Mouse (Mus musculus): ENCODE results near the gene Ndufaf8. TPM values are rescaled to one million over a fixed set of nuclear protein-coding genes. Genes with fewer than 3 reads are reported as not detected.

The Ndufaf8 gene
- polyA plus RNA-seq, 1 experiment: 47.0 TPM

- TF ChIP-seq POLR2A (IDR thresholded peaks at IDR 0.05; ENCODE audit: control insufficient read depth, low read depth, low read length) (no peak), CTCF (IDR thresholded peaks at IDR 0.05; ENCODE audit: control insufficient read depth, insufficient read depth, insufficient replicate concordance, low read depth, low read length) (no peak)
- Histone ChIP-seq H3K27me3 (ENCODE audit: control insufficient read depth, insufficient read depth, low read length) (no peaks in the 10 kb centered on the region), H3K27ac (ENCODE audit: control insufficient read depth, insufficient read depth, low read depth, low read length) (no peak overlapping the region), H3K4me3 (ENCODE audit: control insufficient read depth, low read depth, low read length) (no peak overlapping the region), H3K36me3 (ENCODE audit: control insufficient read depth, insufficient read depth, low read length) (peaks cover 2% of the 10 kb centered on the region; the same call in 1 of the 2 replicates), H3K4me1 (ENCODE audit: control insufficient read depth, insufficient read depth, low read length) (no peaks in the 10 kb centered on the region)
Measured at GRCm38 (mm10) chr11:120119936-120120541, 21.3 kb downstream of the Ndufaf8 start.

- no peaks in the 10 kb centered on the region for H3K27me3 ChIP-seq (ENCODE audit: control insufficient read depth, insufficient read depth, low read length)
- TF ChIP-seq CTCF (IDR thresholded peaks at IDR 0.05; ENCODE audit: control insufficient read depth, insufficient read depth, insufficient replicate concordance, low read depth, low read length) (peak; percentile 43; the same call in 1 of the 2 replicates), POLR2A (IDR thresholded peaks at IDR 0.05; ENCODE audit: control insufficient read depth, low read depth, low read length) (no peak)
- H3K27ac ChIP-seq (ENCODE audit: control insufficient read depth, insufficient read depth, low read depth, low read length): no peak overlapping the region
- no peaks in the 10 kb centered on the region for H3K4me1 ChIP-seq (ENCODE audit: control insufficient read depth, insufficient read depth, low read length)
- H3K36me3 ChIP-seq (ENCODE audit: control insufficient read depth, insufficient read depth, low read length): peaks cover 2% of the 10 kb centered on the region; the same call in 1 of the 2 replicates
- H3K4me3 ChIP-seq (ENCODE audit: control insufficient read depth, low read depth, low read length): no peak overlapping the region
Measured at GRCm38 (mm10) chr11:120120642-120121420, 22.1 kb downstream of the Ndufaf8 start.

GRCm38 (mm10) chr11:120122126-120122525 lies 23.4 kb downstream of the Ndufaf8 start:
- H3K36me3 ChIP-seq (ENCODE audit: control insufficient read depth, insufficient read depth, low read length): peaks cover 2% of the 10 kb centered on the region; the same call in 1 of the 2 replicates

GRCm38 (mm10) chr11:120126845-120127244 lies 28.1 kb downstream of the Ndufaf8 start:
- H3K4me1 ChIP-seq (ENCODE audit: control insufficient read depth, insufficient read depth, low read length): no peaks in the 10 kb centered on the region
- TF ChIP-seq POLR2A (IDR thresholded peaks at IDR 0.05; ENCODE audit: control insufficient read depth, low read depth, low read length) (no peak), CTCF (IDR thresholded peaks at IDR 0.05; ENCODE audit: control insufficient read depth, insufficient read depth, insufficient replicate concordance, low read depth, low read length) (no peak)
- H3K36me3 ChIP-seq (ENCODE audit: control insufficient read depth, insufficient read depth, low read length): peaks cover 5% of the 10 kb centered on the region; the same call in 1 of the 2 replicates
- no peaks in the 10 kb centered on the region for H3K27me3 ChIP-seq (ENCODE audit: control insufficient read depth, insufficient read depth, low read length)
- no peak overlapping the region for H3K4me3 ChIP-seq (ENCODE audit: control insufficient read depth, low read depth, low read length)
- H3K27ac ChIP-seq (ENCODE audit: control insufficient read depth, insufficient read depth, low read depth, low read length): no peak overlapping the region

More at GRCm38 (mm10) chr11:120122126-120122525, 23.4 kb downstream of the Ndufaf8 start:
- H3K4me3 ChIP-seq (ENCODE audit: control insufficient read depth, low read depth, low read length): no peak overlapping the region
- no peak for TF ChIP-seq POLR2A (IDR thresholded peaks at IDR 0.05; ENCODE audit: control insufficient read depth, low read depth, low read length)
- TF ChIP-seq CTCF (IDR thresholded peaks at IDR 0.05; ENCODE audit: control insufficient read depth, insufficient read depth, insufficient replicate concordance, low read depth, low read length): no peak
- no peaks in the 10 kb centered on the region for H3K4me1 ChIP-seq (ENCODE audit: control insufficient read depth, insufficient read depth, low read length)
- no peak overlapping the region for H3K27ac ChIP-seq (ENCODE audit: control insufficient read depth, insufficient read depth, low read depth, low read length)
- no peaks in the 10 kb centered on the region for H3K27me3 ChIP-seq (ENCODE audit: control insufficient read depth, insufficient read depth, low read length)

GRCm38 (mm10) chr11:120129281-120129680 lies 30.6 kb downstream of the Ndufaf8 start:
- TF ChIP-seq POLR2A (IDR thresholded peaks at IDR 0.05; ENCODE audit: control insufficient read depth, low read depth, low read length) (no peak), CTCF (IDR thresholded peaks at IDR 0.05; ENCODE audit: control insufficient read depth, insufficient read depth, insufficient replicate concordance, low read depth, low read length) (no peak)
- H3K4me3 ChIP-seq (ENCODE audit: control insufficient read depth, low read depth, low read length): no peak overlapping the region
- H3K4me1 ChIP-seq (ENCODE audit: control insufficient read depth, insufficient read depth, low read length): no peaks in the 10 kb centered on the region
- no peak overlapping the region for H3K27ac ChIP-seq (ENCODE audit: control insufficient read depth, insufficient read depth, low read depth, low read length)
- H3K27me3 ChIP-seq (ENCODE audit: control insufficient read depth, insufficient read depth, low read length): no peaks in the 10 kb centered on the region
- H3K36me3 ChIP-seq (ENCODE audit: control insufficient read depth, insufficient read depth, low read length): peaks cover 3% of the 10 kb centered on the region; the same call in 1 of the 2 replicates

- no peak overlapping the region for H3K27ac ChIP-seq (ENCODE audit: control insufficient read depth, insufficient read depth, low read depth, low read length)
- H3K27me3 ChIP-seq (ENCODE audit: control insufficient read depth, insufficient read depth, low read length): no peaks in the 10 kb centered on the region
- TF ChIP-seq CTCF (IDR thresholded peaks at IDR 0.05; ENCODE audit: control insufficient read depth, insufficient read depth, insufficient replicate concordance, low read depth, low read length): no peak
- no peak for TF ChIP-seq POLR2A (IDR thresholded peaks at IDR 0.05; ENCODE audit: control insufficient read depth, low read depth, low read length)
- H3K36me3 ChIP-seq (ENCODE audit: control insufficient read depth, insufficient read depth, low read length): peaks cover 3% of the 10 kb centered on the region; the same call in 1 of the 2 replicates
- H3K4me3 ChIP-seq (ENCODE audit: control insufficient read depth, low read depth, low read length): no peak overlapping the region
- no peaks in the 10 kb centered on the region for H3K4me1 ChIP-seq (ENCODE audit: control insufficient read depth, insufficient read depth, low read length)
Measured at GRCm38 (mm10) chr11:120134148-120134547, 35.4 kb downstream of the Ndufaf8 start.

- TF ChIP-seq CTCF (IDR thresholded peaks at IDR 0.05; ENCODE audit: control insufficient read depth, insufficient read depth, insufficient replicate concordance, low read depth, low read length) (no peak), POLR2A (IDR thresholded peaks at IDR 0.05; ENCODE audit: control insufficient read depth, low read depth, low read length) (no peak)
- Histone ChIP-seq H3K27me3 (ENCODE audit: control insufficient read depth, insufficient read depth, low read length) (no peaks in the 10 kb centered on the region), H3K36me3 (ENCODE audit: control insufficient read depth, insufficient read depth, low read length) (peaks cover 3% of the 10 kb centered on the region; the same call in 1 of the 2 replicates), H3K4me1 (ENCODE audit: control insufficient read depth, insufficient read depth, low read length) (no peaks in the 10 kb centered on the region), H3K27ac (ENCODE audit: control insufficient read depth, insufficient read depth, low read depth, low read length) (no peak overlapping the region), H3K4me3 (ENCODE audit: control insufficient read depth, low read depth, low read length) (no peak overlapping the region)
Measured at GRCm38 (mm10) chr11:120134847-120135530, 36.3 kb downstream of the Ndufaf8 start.

Measured in testis, adult 2 months (tissue).